In genomic region chr2:150847436-150847995, GRCm38 (mm10) we compare ENCODE assay signal across 16 mouse cellular contexts. TPM values are rescaled to one million over a fixed set of nuclear protein-coding genes. Genes with fewer than 3 reads are reported as not detected.
A peak's percentile ranks its signal among the peaks of the same experiment; 100 is the strongest.
DNase-seq lines count a peak whose midpoint lies in the region; ATAC-seq and TF ChIP-seq lines count a peak whose summit lies in the region.
"Had no signal": no experiment of that assay in that cellular context is flagged by ENCODE, and none has a peak within 500 bp of the region (broad histone marks: within the 10 kb centered on the region; RNA-seq: fewer than 3 reads in every experiment).

No protein-coding gene starts in this region.

- TF ChIP-seq CTCF in forebrain, postnatal 0 days (IDR thresholded peaks at IDR 0.05; ENCODE audit: low read depth), result no peak

- H3K4me3 ChIP-seq in forebrain, embryonic 14.5 days (ENCODE audit: low read depth, low read length), result no peak overlapping the region
- no peak overlapping the region for H3K4me3 ChIP-seq in forebrain, postnatal 0 days (ENCODE audit: low read depth, low read length)
- H3K4me3 ChIP-seq in neural tube, embryonic 14.5 days (ENCODE audit: low read depth, low read length), result no peak overlapping the region

- H3K27ac ChIP-seq in forebrain, embryonic 14.5 days (ENCODE audit: low read depth, low read length), result no peak overlapping the region
- H3K27ac ChIP-seq in forebrain, postnatal 0 days (ENCODE audit: low read depth, low read length), result peak overlapping the region; percentile 57
- peak overlapping the region; percentile 18; the same call in 1 of the 2 replicates for H3K27ac ChIP-seq in neural tube, embryonic 14.5 days (ENCODE audit: low read depth, low read length)

- no peak overlapping the region for H3K4me2 ChIP-seq in forebrain, embryonic 14.5 days (ENCODE audit: low read length)
- H3K4me2 ChIP-seq in forebrain, postnatal 0 days (ENCODE audit: low read depth), result no peak overlapping the region
- no peak overlapping the region for H3K4me2 ChIP-seq in neural tube, embryonic 14.5 days (ENCODE audit: low read depth, low read length)

- no peak for ATAC-seq in forebrain, embryonic 14.5 days
- peak; percentile 64 for ATAC-seq in forebrain, postnatal 0 days
- ATAC-seq in neural tube, embryonic 14.5 days (ENCODE audit: low read depth), result peak; percentile 33; the same call in 1 of the 2 replicates
- ATAC-seq: CD4-positive, CD25-positive, alpha-beta regulatory T cell, adult 4 months had no signal

- peak; percentile 14 to 29 for DNase-seq in layer of hippocampus, postnatal 10 days (ENCODE audit: low spot score in 2 of 2)
- no peak for DNase-seq in layer of hippocampus, adult 11-12 months (ENCODE audit: low spot score)
- DNase-seq in forebrain, embryonic 14.5 days (ENCODE audit: low spot score), result peak; percentile 30
- DNase-seq in forebrain, postnatal 0 days, result peak; percentile 39
- DNase-seq in thymus, postnatal 4 days, result no peak
- DNase-seq in cerebellum, adult 11-12 months, result no peak
- DNase-seq: adrenal gland, postnatal 10 days; cerebellum, postnatal 10 days; gastrocnemius, postnatal 36 days; kidney, adult 8-10 months; liver; lung, adult 18-20 months; lung, postnatal 4 days; right cerebral cortex, adult 18-20 months had no signal

- 56% methylated on average over 8 of the region's 8 CpGs for WGBS in forebrain, embryonic 14.5 days
- 41% methylated on average over 8 of the region's 8 CpGs for WGBS in forebrain, postnatal 0 days
- 59% methylated on average over 8 of the region's 8 CpGs for WGBS in neural tube, embryonic 14.5 days

- H3K4me1 ChIP-seq in forebrain, embryonic 14.5 days (ENCODE audit: control insufficient read depth, insufficient read depth, low read length), result 0 out of 2 replicates have a peak, but pooled peaks cover 2% of the 10 kb centered on the region
- no peaks in the 10 kb centered on the region for H3K4me1 ChIP-seq in forebrain, postnatal 0 days (ENCODE audit: insufficient read depth)
- H3K4me1 ChIP-seq in neural tube, embryonic 14.5 days (ENCODE audit: control insufficient read depth, insufficient read depth, low read length), result no peaks in the 10 kb centered on the region; the same call in 1 of the 2 replicates

- no peaks in the 10 kb centered on the region for H3K27me3 ChIP-seq in forebrain, embryonic 14.5 days (replicated peaks; ENCODE audit: control insufficient read depth, insufficient read depth, low read length)
- no peaks in the 10 kb centered on the region for H3K27me3 ChIP-seq in forebrain, postnatal 0 days (ENCODE audit: insufficient read depth, low read length)
- H3K27me3 ChIP-seq in neural tube, embryonic 14.5 days (ENCODE audit: control insufficient read depth, insufficient read depth, low read length), result no peaks in the 10 kb centered on the region

- no peak overlapping the region for H3K9ac ChIP-seq in forebrain, embryonic 14.5 days (ENCODE audit: low read length)
- H3K9ac ChIP-seq in forebrain, postnatal 0 days, result no peak overlapping the region
- no peak overlapping the region for H3K9ac ChIP-seq in neural tube, embryonic 14.5 days (replicated peaks; ENCODE audit: low read depth, low read length)

- no peaks in the 10 kb centered on the region for H3K9me3 ChIP-seq in forebrain, embryonic 14.5 days (replicated peaks; ENCODE audit: control insufficient read depth, low read length)
- H3K9me3 ChIP-seq in forebrain, postnatal 0 days (ENCODE audit: low read length), result no peaks in the 10 kb centered on the region
- H3K9me3 ChIP-seq in neural tube, embryonic 14.5 days (ENCODE audit: control insufficient read depth, low read length), result no peaks in the 10 kb centered on the region

- 0 out of 2 replicates have a peak, but pooled peaks cover 7% of the 10 kb centered on the region for H3K36me3 ChIP-seq in forebrain, embryonic 14.5 days (ENCODE audit: control insufficient read depth, insufficient read depth, low read length)
- H3K36me3 ChIP-seq in forebrain, postnatal 0 days (ENCODE audit: insufficient read depth), result peaks cover 5% of the 10 kb centered on the region; the same call in 1 of the 2 replicates
- H3K36me3 ChIP-seq in neural tube, embryonic 14.5 days (ENCODE audit: control insufficient read depth, insufficient read depth, low read length), result no peaks in the 10 kb centered on the region

RNA-seq across cellular contexts. Expression of gene Abhd12, which starts 57.0 kb away (rescaled TPM):
- total RNA-seq in layer of hippocampus, postnatal 10 days (2021), result 100 to 1,000 TPM; 173 to 184 TPM
- polyA plus RNA-seq in forebrain, embryonic 14.5 days (2014; fragmentation: Nextera tagmentation; extraction: Ambion mirVana), result 89.8 and 100 TPM in 2 replicates
- 146 and 152 TPM in 2 replicates for total RNA-seq in forebrain, postnatal 0 days (2014; rRNA removed)
- polyA plus RNA-seq in forebrain, postnatal 0 days (2015; fragmentation: Nextera tagmentation; extraction: Ambion mirVana), result 149 and 150 TPM in 2 replicates
- 125 and 135 TPM in 2 replicates for polyA plus RNA-seq in neural tube, embryonic 14.5 days (2014; fragmentation: Nextera tagmentation; extraction: Ambion mirVana)

RNA-seq across cellular contexts. Expression of gene Gins1, which starts 57.7 kb away (rescaled TPM):
- total RNA-seq in layer of hippocampus, postnatal 10 days (2021), result 1 to 10 TPM; 3.7 to 5.4 TPM
- 36.8 and 50.3 TPM in 2 replicates for polyA plus RNA-seq in forebrain, embryonic 14.5 days (2014; fragmentation: Nextera tagmentation; extraction: Ambion mirVana)
- total RNA-seq in forebrain, postnatal 0 days (2014; rRNA removed), result 11.2 and 12.8 TPM in 2 replicates
- polyA plus RNA-seq in forebrain, postnatal 0 days (2015; fragmentation: Nextera tagmentation; extraction: Ambion mirVana), result 15.5 and 17.5 TPM in 2 replicates
- 11.5 and 15.2 TPM in 2 replicates for polyA plus RNA-seq in neural tube, embryonic 14.5 days (2014; fragmentation: Nextera tagmentation; extraction: Ambion mirVana)

Comparison
In these comparisons a context has a peak if more than half of its experiments do, and no peak if none do; other contexts are left out.
1. DNase-seq: peak in layer of hippocampus, postnatal 10 days (2 of 2), forebrain, embryonic 14.5 days (single experiment) and forebrain, postnatal 0 days (single experiment); none in layer of hippocampus, adult 11-12 months (single experiment), thymus, postnatal 4 days (single experiment) and cerebellum, adult 11-12 months (single experiment).